Mouse (Mus musculus) bone marrow macrophage, adult 2 months (primary cell): ENCODE measurements at regions not wholly inside any gene's neighbourhood (a gene's known extent, or its start where the extent isn't known, plus 50 kb on each side); places are given as distances from the start of the nearest gene placed in this dataset.

Source experiments
- CTCF ChIP-seq: IDR thresholded peaks from 2 replicates; pipeline ENCODE4 v1.5.1; 2012; ENCODE audit warnings: low read depth, mild to moderate bottlenecking, low read length, moderate library complexity
- POLR2A ChIP-seq: IDR thresholded peaks from 2 replicates; pipeline ENCODE4 v1.6.1; 2012; ENCODE audit warnings: mild to moderate bottlenecking, low read depth, low read length, borderline replicate concordance

DNA sequence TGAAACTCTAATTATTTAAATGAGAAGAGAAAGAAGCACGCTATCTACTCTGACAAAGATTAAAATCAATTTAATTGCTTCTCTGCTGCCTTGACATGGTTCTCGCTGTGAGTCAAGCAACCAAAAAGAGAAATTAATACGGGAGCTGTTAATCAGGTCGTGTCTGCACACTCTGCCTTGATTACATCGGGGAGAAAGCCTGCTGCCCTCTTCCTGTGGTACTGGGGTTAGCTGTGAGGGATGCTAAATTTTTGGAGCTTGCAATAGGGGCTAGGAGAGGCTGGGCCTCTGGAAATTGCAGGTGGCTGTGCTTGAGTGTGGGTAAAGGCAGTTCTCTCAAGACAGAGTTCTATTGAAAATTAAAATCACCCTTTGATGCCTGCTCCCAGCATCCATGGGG is 287.8 kb downstream of the Rwdd3 start:
- no peak for TF ChIP-seq CTCF
- TF ChIP-seq POLR2A: no peak
